Mouse (Mus musculus) small intestine, adult 2 months (tissue): ENCODE measurements around the gene Tmem253. TPM values are rescaled to one million over a fixed set of nuclear protein-coding genes. Genes with fewer than 3 reads are reported as not detected.

ENCODE experiments used
- H3K27ac ChIP-seq: fragments of 200-500 bp; 2 replicates; pipeline ENCODE4 v1.5.1; 2012; ENCODE audit warnings: low read depth, low read length, control low read depth, inconsistent platforms; ENCODE audit not compliant: insufficient read depth
- H3K27me3 ChIP-seq: fragments of 200-500 bp; 2 replicates; pipeline ENCODE4 v1.6.1; 2012; ENCODE audit warnings: mild to moderate bottlenecking, moderate library complexity, low read length, inconsistent platforms; ENCODE audit not compliant: control insufficient read depth, insufficient read depth
- H3K36me3 ChIP-seq: fragments of 200-500 bp; 2 replicates; pipeline ENCODE4 v1.6.1; 2012; ENCODE audit warnings: mild to moderate bottlenecking, low read length, control low read depth, inconsistent platforms; ENCODE audit not compliant: control insufficient read depth, insufficient read depth
- H3K4me1 ChIP-seq: fragments of 200-500 bp; 2 replicates; pipeline ENCODE4 v1.6.1; 2012; ENCODE audit warnings: low read length, inconsistent platforms, mixed read lengths; ENCODE audit not compliant: control insufficient read depth, insufficient read depth, insufficient read length
- H3K4me3 ChIP-seq: fragments of 200-500 bp; 2 replicates; pipeline ENCODE4 v1.5.1; 2012; ENCODE audit warnings: low read depth, mild to moderate bottlenecking, control low read depth, inconsistent platforms, low read length, moderate library complexity
- CTCF ChIP-seq: fragments of 200-500 bp; IDR thresholded peaks from 2 replicates; pipeline ENCODE4 v1.5.1; 2012; ENCODE audit warnings: low read depth, mild to moderate bottlenecking, control low read depth, inconsistent platforms, low read length, moderate library complexity, mixed read lengths; ENCODE audit not compliant: insufficient replicate concordance, insufficient read length; ENCODE audit errors: extremely low read depth
- POLR2A ChIP-seq: fragments of 200-500 bp; IDR thresholded peaks from 2 replicates; pipeline ENCODE4 v1.6.1; 2012; ENCODE audit warnings: low read depth, mild to moderate bottlenecking, control low read depth, inconsistent platforms, low read length, moderate library complexity
- WGBS: fragments of 180-500 bp; shearing (Covaris S2); methylation state at CpG from one replicate; pipeline ENCODE4 v1.1.7; 2018; 5-methylcytosine and 5-hydroxymethylcytosine counted together
- polyA plus RNA-seq: library from polyadenylated mRNA; depleted of rRNA; stranded (reverse); fragments of >200 nt; gene quantifications from 2 replicates; pipeline ENCODE4 v1.2.3, GENCODE M21; 2012

Gene Tmem253
- polyA plus RNA-seq, 1 experiment = 91.5 TPM

DNA sequence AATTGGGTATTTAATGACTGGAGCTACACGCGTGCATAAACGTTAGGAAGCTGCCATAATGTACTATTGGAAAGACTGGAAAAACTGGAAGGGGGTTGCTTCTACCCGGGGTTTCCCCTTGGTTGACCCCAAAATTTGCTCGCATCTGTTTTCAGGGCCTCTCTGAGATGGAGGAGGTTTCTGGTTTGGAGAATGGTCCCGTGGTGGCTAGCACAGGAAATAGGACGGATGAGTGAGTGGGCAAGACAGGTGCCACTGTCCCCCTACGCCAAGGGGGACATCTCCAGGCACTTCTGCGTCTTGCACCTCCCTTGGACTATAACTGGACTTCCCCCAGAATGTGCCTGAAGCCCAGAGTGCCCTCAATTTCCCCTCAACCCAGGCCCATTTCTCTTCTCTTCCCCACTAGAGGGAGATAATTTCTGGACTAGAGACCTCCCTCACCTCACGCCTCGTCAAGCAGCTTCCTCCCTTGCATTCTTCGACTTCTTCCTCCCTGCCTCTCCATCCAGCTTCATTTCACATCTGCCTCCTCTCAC, 3.7 kb downstream of the Tmem253 start:
- WGBS = 11% methylated on average over 12 of the region's 12 CpGs
- TF ChIP-seq CTCF (peak; percentile 43; the same call in 1 of the 2 replicates), POLR2A (no peak)
- no peaks in the 10 kb centered on the region for H3K36me3 ChIP-seq
- H3K4me3 ChIP-seq = peak overlapping the region; percentile 77
- H3K27ac ChIP-seq = peak overlapping the region; percentile 98
- no peaks in the 10 kb centered on the region for H3K27me3 ChIP-seq
- H3K4me1 ChIP-seq = peaks cover 21% of the 10 kb centered on the region

DNA sequence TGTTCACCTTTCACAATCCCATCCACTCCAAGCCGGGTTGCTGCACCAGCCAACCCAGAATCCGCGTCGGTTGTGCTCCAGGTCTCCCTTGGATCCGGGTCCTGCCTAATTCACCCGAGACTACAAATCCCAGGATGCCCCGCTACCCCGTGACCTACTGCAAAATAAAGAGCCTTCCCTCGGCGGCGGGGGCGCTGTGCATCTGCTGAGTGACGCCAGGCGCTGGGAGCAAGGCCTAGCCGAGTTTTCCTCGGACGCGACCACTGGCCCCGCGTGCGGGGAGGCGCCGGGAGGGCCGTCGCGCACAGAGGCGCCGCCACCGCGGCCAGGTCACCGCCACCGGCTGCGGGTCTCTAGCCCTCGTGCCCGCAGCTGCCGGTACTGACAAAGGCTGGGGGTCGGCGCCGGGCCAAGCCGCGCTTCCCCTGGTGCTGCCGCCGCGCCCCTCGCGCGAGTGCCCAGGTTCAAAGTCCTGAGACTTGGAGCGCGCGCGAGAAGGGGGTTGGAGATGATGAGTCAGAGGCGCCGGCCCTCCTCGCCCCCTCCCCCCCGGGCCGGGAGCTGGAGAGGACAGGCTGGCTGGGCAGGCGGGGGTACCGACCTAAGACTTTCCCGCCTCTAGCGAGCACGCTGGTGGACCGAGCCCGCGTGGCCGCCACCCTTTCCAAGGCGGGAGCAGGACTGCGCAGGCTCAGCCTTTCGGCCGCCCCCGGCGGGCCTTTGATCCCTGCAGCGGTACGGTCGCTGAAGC, 4.3 kb downstream of the Tmem253 start:
- H3K4me1 ChIP-seq = peaks cover 21% of the 10 kb centered on the region
- H3K27ac ChIP-seq = peak overlapping the region; percentile 98
- peak; percentile 11 for TF ChIP-seq POLR2A
- TF ChIP-seq CTCF = peak; percentile 33; the same call in 1 of the 2 replicates
- under 1% methylated on average over 74 of the region's 74 CpGs for WGBS
- H3K27me3 ChIP-seq = no peaks in the 10 kb centered on the region
- peak overlapping the region; percentile 77 for H3K4me3 ChIP-seq
- H3K36me3 ChIP-seq = no peaks in the 10 kb centered on the region

GRCm38 (mm10) chr14:52020486-52021137, 5.2 kb downstream of the Tmem253 start, which contains the start of gene Zfp219:
TSS of gene Zfp219 (minus strand) at chr14:52020733.
- Histone ChIP-seq H3K36me3 (no peaks in the 10 kb centered on the region), H3K27me3 (no peaks in the 10 kb centered on the region), H3K4me1 (peaks cover 19% of the 10 kb centered on the region), H3K4me3 (peak within 1 kb of the TSS; percentile 77), H3K27ac (peak within 1 kb of the TSS; percentile 98)
- peak; percentile 81; the same call in 1 of the 2 replicates for TF ChIP-seq CTCF
- TF ChIP-seq POLR2A = peak; percentile 66
- WGBS = 5% methylated on average over 15 of the region's 15 CpGs

GRCm38 (mm10) chr14:52021138-52021529, 5.7 kb downstream of the Tmem253 start:
- peaks cover 14% of the 10 kb centered on the region for H3K4me1 ChIP-seq
- no peaks in the 10 kb centered on the region for H3K27me3 ChIP-seq
- no peaks in the 10 kb centered on the region for H3K36me3 ChIP-seq
- no peak for TF ChIP-seq CTCF
- no peak for TF ChIP-seq POLR2A
- H3K27ac ChIP-seq = no peak overlapping the region
- no peak overlapping the region for H3K4me3 ChIP-seq
- WGBS = 70% methylated on average over 4 of the region's 4 CpGs

GRCm38 (mm10) chr14:52021568-52022212, 6.2 kb downstream of the Tmem253 start:
- Histone ChIP-seq H3K27me3 (no peaks in the 10 kb centered on the region), H3K4me1 (peaks cover 11% of the 10 kb centered on the region), H3K4me3 (no peak overlapping the region), H3K36me3 (no peaks in the 10 kb centered on the region), H3K27ac (no peak overlapping the region)
- no peak for TF ChIP-seq POLR2A
- 93% methylated on average over 8 of the region's 8 CpGs for WGBS

DNA sequence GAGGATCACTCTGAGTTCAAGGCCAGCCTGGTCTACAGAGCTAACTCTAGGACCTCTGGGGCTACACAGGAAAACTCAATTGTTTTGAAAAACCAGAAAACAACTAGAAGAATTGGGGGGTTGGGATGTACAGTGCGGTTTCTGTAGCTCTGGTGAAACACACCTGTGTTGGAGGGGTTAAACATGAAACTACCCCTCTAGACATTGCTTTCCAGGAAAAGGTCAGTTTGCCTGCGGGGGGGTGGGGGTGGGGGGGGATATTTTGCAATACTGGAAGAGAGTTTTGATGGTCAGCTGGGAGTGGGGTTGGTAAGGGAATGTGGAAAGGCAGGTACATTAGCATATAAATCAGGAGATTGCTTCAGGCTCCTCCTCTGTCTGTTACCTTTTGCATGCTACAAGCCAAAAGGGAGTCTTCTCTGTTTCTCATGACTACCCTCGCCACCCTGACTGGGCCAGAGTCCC, 6.8 kb downstream of the Tmem253 start:
- WGBS = 58% methylated on average over 3 of the region's 3 CpGs
- Histone ChIP-seq H3K27me3 (no peaks in the 10 kb centered on the region), H3K36me3 (no peaks in the 10 kb centered on the region), H3K4me1 (peaks cover 11% of the 10 kb centered on the region), H3K27ac (peak overlapping the region; percentile 65), H3K4me3 (no peak overlapping the region)
- TF ChIP-seq CTCF (no peak), POLR2A (no peak)

DNA sequence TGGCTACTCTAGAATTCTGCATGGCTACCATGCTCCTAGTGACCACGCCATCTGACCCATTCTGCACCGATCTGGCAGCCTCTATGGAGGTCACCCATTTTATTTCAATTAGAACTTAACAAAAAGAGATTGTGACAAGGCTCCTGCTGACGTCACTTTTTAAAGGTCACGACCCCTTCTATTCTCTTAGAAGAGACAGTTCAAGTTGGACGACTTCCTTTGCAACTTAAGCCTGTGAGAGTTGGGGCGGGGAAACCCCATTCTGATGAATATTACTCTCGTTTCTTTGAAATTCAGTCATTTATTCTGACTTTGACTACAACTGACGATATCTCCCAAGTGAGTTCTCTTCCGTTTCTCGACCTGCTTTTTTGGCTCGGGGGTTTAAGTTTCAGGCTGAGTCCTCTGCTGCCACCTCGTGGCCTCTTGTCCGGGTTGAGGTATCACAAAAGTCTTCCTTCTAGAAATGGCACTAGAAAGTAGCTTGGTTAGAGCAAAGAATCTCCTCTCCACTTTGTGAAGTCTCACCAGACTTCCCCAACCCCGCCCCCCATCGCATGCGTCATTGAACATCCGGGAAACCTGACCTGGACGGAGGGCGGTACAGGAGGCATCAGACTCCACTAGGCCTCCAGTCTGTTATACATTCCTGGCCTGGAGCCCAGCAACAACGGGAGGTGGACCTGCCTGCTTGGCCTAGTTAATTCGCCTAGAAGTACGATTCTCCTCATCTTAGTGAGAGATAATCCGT, 7.4 kb downstream of the Tmem253 start:
- Histone ChIP-seq H3K36me3 (no peaks in the 10 kb centered on the region), H3K27me3 (no peaks in the 10 kb centered on the region), H3K4me1 (peaks cover 11% of the 10 kb centered on the region), H3K4me3 (peak overlapping the region; percentile 39), H3K27ac (peak overlapping the region; percentile 65)
- WGBS = 6% methylated on average over 23 of the region's 23 CpGs
- TF ChIP-seq CTCF (peak; percentile 84; the same call in 1 of the 2 replicates), POLR2A (no peak)
